Mouse (Mus musculus): ENCODE measurements around the gene Insm2.

DNA sequence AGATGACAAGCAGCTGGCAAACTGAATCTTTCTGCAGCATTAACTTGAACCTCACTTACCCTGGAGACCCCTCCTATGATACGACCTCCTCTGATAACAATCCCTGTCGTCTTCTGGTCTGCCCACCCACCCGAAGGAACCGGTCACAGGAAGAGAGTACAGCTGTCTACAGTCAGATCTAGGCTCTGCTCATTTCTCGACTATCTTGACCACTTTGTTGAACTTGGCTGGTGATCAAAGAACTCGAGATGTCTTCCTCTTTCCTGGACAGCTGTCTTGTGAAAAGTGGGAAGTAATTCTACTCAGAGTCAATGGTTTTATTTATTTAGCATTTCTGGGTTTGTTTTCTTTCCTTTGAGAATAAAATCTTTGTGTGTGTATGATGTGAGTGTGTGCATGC is 29.6 kb upstream of the Insm2 start:
- no peak for TF ChIP-seq CTCF (IDR thresholded peaks at IDR 0.05; ENCODE audit: borderline replicate concordance, extremely low read depth, insufficient read depth, insufficient read length)
- no peak for TF ChIP-seq POLR2A (IDR thresholded peaks at IDR 0.05; ENCODE audit: borderline replicate concordance, extremely low read depth, insufficient read depth, insufficient read length, poor library complexity, severe bottlenecking)

All from brain, embryonic 14.5 days (tissue).